Mouse (Mus musculus) spleen, adult 2 months (tissue): ENCODE results near the gene Gtf2ird1. TPM values are rescaled to one million over a fixed set of nuclear protein-coding genes. Genes with fewer than 3 reads are reported as not detected.

Experiments used
- DNase-seq, 2 experiments: peaks; one replicate each; pipeline versions ENCODE4 v3.0.0 to v3.0.0-alpha.2; 2012 to 2021; ENCODE audit warnings: low spot score in 2 of 2, low read depth in 1 of 2
- H3K27ac ChIP-seq: fragments of 200-500 bp; 2 replicates; pipeline ENCODE4 v1.5.1; 2012; ENCODE audit warnings: low read length, inconsistent platforms; ENCODE audit not compliant: insufficient read depth
- H3K27me3 ChIP-seq: fragments of 200-500 bp; 2 replicates; pipeline ENCODE4 v1.6.1; 2012; ENCODE audit warnings: mild to moderate bottlenecking, moderate library complexity, low read length, inconsistent platforms; ENCODE audit not compliant: control insufficient read depth, insufficient read depth
- H3K36me3 ChIP-seq: fragments of 200-500 bp; 2 replicates; pipeline ENCODE4 v1.6.1; 2012; ENCODE audit warnings: mild to moderate bottlenecking, low read length, inconsistent platforms; ENCODE audit not compliant: control insufficient read depth, insufficient read depth
- H3K4me1 ChIP-seq: fragments of 200-500 bp; 2 replicates; pipeline ENCODE4 v1.6.1; 2011; ENCODE audit warnings: inconsistent platforms; ENCODE audit not compliant: control insufficient read depth, insufficient read depth, insufficient read length
- H3K4me3 ChIP-seq: fragments of 200-500 bp; 2 replicates; pipeline ENCODE4 v1.5.1; 2011; ENCODE audit warnings: mild to moderate bottlenecking, inconsistent platforms; ENCODE audit not compliant: insufficient read depth, insufficient read length; ENCODE audit errors: extremely low read depth
- CTCF ChIP-seq: fragments of 200-500 bp; IDR thresholded peaks from 2 replicates; pipeline ENCODE4 v1.5.1; 2011; ENCODE audit warnings: mild to moderate bottlenecking, inconsistent platforms; ENCODE audit not compliant: insufficient read depth, insufficient read length, insufficient replicate concordance; ENCODE audit errors: extremely low read depth
- POLR2A ChIP-seq: fragments of 200-500 bp; IDR thresholded peaks from 2 replicates; pipeline ENCODE4 v1.6.1; 2011; ENCODE audit warnings: low read depth, low read length, inconsistent platforms
- WGBS: fragments of 180-500 bp; shearing (Covaris S2); methylation state at CpG from one replicate; pipeline ENCODE4 v1.1.7; 2018; 5-methylcytosine and 5-hydroxymethylcytosine counted together
- polyA plus RNA-seq: library from polyadenylated mRNA; depleted of rRNA; stranded (reverse); fragments of >200 nt; gene quantifications from 2 replicates; pipeline ENCODE4 v1.2.3, GENCODE M21; 2012

Gtf2ird1 gene
- polyA plus RNA-seq, 1 experiment: 12.1 TPM

- no peak for DNase-seq
- no peaks in the 10 kb centered on the region for H3K36me3 ChIP-seq
- 90% methylated on average over 6 of the region's 6 CpGs for WGBS
- TF ChIP-seq POLR2A (no peak), CTCF (no peak)
- no peak overlapping the region for H3K4me3 ChIP-seq
- no peaks in the 10 kb centered on the region for H3K4me1 ChIP-seq
- no peak overlapping the region for H3K27ac ChIP-seq
- no peaks in the 10 kb centered on the region for H3K27me3 ChIP-seq
Measured at GRCm38 (mm10) chr5:134475006-134475605, 18.6 kb upstream of the Gtf2ird1 start.

- Histone ChIP-seq H3K4me1 (no peaks in the 10 kb centered on the region), H3K27me3 (no peaks in the 10 kb centered on the region), H3K36me3 (no peaks in the 10 kb centered on the region), H3K4me3 (no peak overlapping the region), H3K27ac (no peak overlapping the region)
- WGBS: 75% methylated on average over 2 of the region's 2 CpGs
- DNase-seq: no peak
- TF ChIP-seq POLR2A (no peak), CTCF (peak; percentile 31; the same call in 1 of the 2 replicates)
Measured at GRCm38 (mm10) chr5:134473902-134474301, 17.4 kb upstream of the Gtf2ird1 start.

- H3K36me3 ChIP-seq: no peaks in the 10 kb centered on the region
- H3K27ac ChIP-seq: no peak overlapping the region
- TF ChIP-seq CTCF: no peak
- no peak for TF ChIP-seq POLR2A
- H3K27me3 ChIP-seq: no peaks in the 10 kb centered on the region
- DNase-seq: no peak
- no peak overlapping the region for H3K4me3 ChIP-seq
- 80% methylated on average over 8 of the region's 8 CpGs for WGBS
- H3K4me1 ChIP-seq: no peaks in the 10 kb centered on the region
Measured at GRCm38 (mm10) chr5:134470538-134471169, 14.1 kb upstream of the Gtf2ird1 start.

GRCm38 (mm10) chr5:134469559-134470150 is 13.1 kb upstream of the Gtf2ird1 start:
- DNase-seq: no peak
- no peak for TF ChIP-seq POLR2A
- TF ChIP-seq CTCF: no peak
- WGBS: 85% methylated on average over 7 of the region's 7 CpGs

GRCm38 (mm10) chr5:134468158-134468765 is 11.7 kb upstream of the Gtf2ird1 start:
- TF ChIP-seq CTCF: no peak
- no peak for TF ChIP-seq POLR2A
- WGBS: 49% methylated on average over 10 of the region's 10 CpGs

More at GRCm38 (mm10) chr5:134469559-134470150, 13.1 kb upstream of the Gtf2ird1 start:
- Histone ChIP-seq H3K27ac (no peak overlapping the region), H3K27me3 (no peaks in the 10 kb centered on the region), H3K4me3 (no peak overlapping the region), H3K4me1 (no peaks in the 10 kb centered on the region), H3K36me3 (no peaks in the 10 kb centered on the region)

GRCm38 (mm10) chr5:134467030-134467549 is 10.6 kb upstream of the Gtf2ird1 start:
- no peaks in the 10 kb centered on the region for H3K4me1 ChIP-seq
- no peak for DNase-seq
- H3K4me3 ChIP-seq: no peak overlapping the region
- H3K27ac ChIP-seq: no peak overlapping the region
- 80% methylated on average over 8 of the region's 8 CpGs for WGBS
- no peaks in the 10 kb centered on the region for H3K27me3 ChIP-seq
- no peaks in the 10 kb centered on the region for H3K36me3 ChIP-seq
- TF ChIP-seq CTCF: no peak
- no peak for TF ChIP-seq POLR2A

More at GRCm38 (mm10) chr5:134468158-134468765, 11.7 kb upstream of the Gtf2ird1 start:
- no peaks in the 10 kb centered on the region for H3K4me1 ChIP-seq
- no peak overlapping the region for H3K4me3 ChIP-seq
- H3K27ac ChIP-seq: no peak overlapping the region
- no peak for DNase-seq
- no peaks in the 10 kb centered on the region for H3K36me3 ChIP-seq
- no peaks in the 10 kb centered on the region for H3K27me3 ChIP-seq
